Mouse (Mus musculus) forebrain, embryonic 15.5 days (tissue): ENCODE measurements at regions not wholly inside any gene's neighbourhood (a gene's known extent, or its start where the extent isn't known, plus 50 kb on each side); places are given as distances from the start of the nearest gene placed in this dataset.

ENCODE experiments used
- ATAC-seq: fragments of 200-750 bp; cut with Nextera tagmentation; replicated peaks from 2 replicates; pipeline ENCODE4 v1.8.0; 2017; ENCODE audit warnings: mild to moderate bottlenecking, moderate TSS enrichment, moderate library complexity
- H3K27ac ChIP-seq: fragments of 300-500 bp; sonication (generic); replicated peaks from 2 replicates; pipeline ENCODE4 v1.5.1; 2015; ENCODE audit warnings: mild to moderate bottlenecking, inconsistent platforms
- H3K27me3 ChIP-seq: fragments of 300-500 bp; sonication (generic); 2 replicates; pipeline ENCODE4 v1.6.1; 2015; ENCODE audit warnings: inconsistent platforms
- H3K36me3 ChIP-seq: fragments of 300-500 bp; sonication (generic); 2 replicates; pipeline ENCODE4 v1.6.1; 2015; ENCODE audit warnings: mild to moderate bottlenecking, inconsistent platforms
- H3K4me1 ChIP-seq: fragments of 300-500 bp; sonication (generic); 2 replicates; pipeline ENCODE4 v1.6.1; 2015; ENCODE audit warnings: inconsistent platforms
- H3K4me2 ChIP-seq: fragments of 300-500 bp; sonication (generic); replicated peaks from 2 replicates; pipeline ENCODE4 v1.6.1; 2015; ENCODE audit warnings: mild to moderate bottlenecking, inconsistent platforms
- H3K4me3 ChIP-seq: fragments of 300-500 bp; sonication (generic); 2 replicates; pipeline ENCODE4 v1.5.1; 2015; ENCODE audit warnings: mild to moderate bottlenecking, inconsistent platforms
- H3K9ac ChIP-seq: fragments of 300-500 bp; sonication (generic); replicated peaks from 2 replicates; pipeline ENCODE4 v1.6.1; 2015; ENCODE audit warnings: mild to moderate bottlenecking, inconsistent platforms
- H3K9me3 ChIP-seq: fragments of 300-500 bp; sonication (generic); 2 replicates; pipeline ENCODE4 v1.6.1; 2016; ENCODE audit warnings: inconsistent platforms
- WGBS: fragments of 180-500 bp; shearing (Covaris S2); methylation state at CpG from one replicate; pipeline ENCODE4 v1.1.7; 2015; ENCODE audit warnings: mixed read lengths; 5-methylcytosine and 5-hydroxymethylcytosine counted together

- H3K27me3 ChIP-seq = no peaks in the 10 kb centered on the region
- no peak overlapping the region for H3K4me2 ChIP-seq
- H3K9ac ChIP-seq = no peak overlapping the region
- H3K4me3 ChIP-seq = no peak overlapping the region
- no peak for ATAC-seq
- 82% methylated on average over 7 of the region's 7 CpGs for WGBS
- no peaks in the 10 kb centered on the region for H3K9me3 ChIP-seq
- no peaks in the 10 kb centered on the region for H3K4me1 ChIP-seq
- H3K27ac ChIP-seq = no peak overlapping the region
- H3K36me3 ChIP-seq = no peaks in the 10 kb centered on the region
Measured at GRCm38 (mm10) chr9:88207378-88207777, 119.6 kb upstream of the Nt5e start.

- Histone ChIP-seq H3K4me3 (no peak overlapping the region), H3K4me2 (no peak overlapping the region), H3K9me3 (no peaks in the 10 kb centered on the region), H3K4me1 (no peaks in the 10 kb centered on the region), H3K36me3 (no peaks in the 10 kb centered on the region), H3K27me3 (no peaks in the 10 kb centered on the region), H3K9ac (no peak overlapping the region), H3K27ac (no peak overlapping the region)
- no peak for ATAC-seq
Measured at GRCm38 (mm10) chr9:88208022-88208421, 119.0 kb upstream of the Nt5e start.

DNA sequence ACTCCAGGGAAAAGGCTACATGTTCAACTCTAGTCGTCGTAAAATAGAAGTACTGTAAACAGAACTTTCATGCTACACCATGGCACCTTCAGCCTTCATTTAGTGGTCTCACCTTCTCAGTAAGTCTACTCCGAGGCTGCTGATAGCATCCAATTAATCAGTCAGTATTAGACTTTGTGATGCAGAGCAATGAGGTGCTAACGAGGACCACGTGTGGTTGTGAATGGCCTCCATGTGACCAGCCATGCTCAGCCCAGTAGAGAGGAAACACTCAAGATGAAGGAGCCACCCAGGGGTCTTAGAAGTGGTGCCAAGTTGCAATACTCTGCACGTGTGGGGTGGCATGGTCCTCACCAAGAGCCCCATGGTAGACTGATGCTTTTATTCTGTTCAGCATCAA is 112.2 kb upstream of the Nt5e start:
- H3K27ac ChIP-seq = no peak overlapping the region
- ATAC-seq = no peak
- 48% methylated on average over 6 of the region's 6 CpGs for WGBS
- no peaks in the 10 kb centered on the region for H3K9me3 ChIP-seq
- H3K4me3 ChIP-seq = no peak overlapping the region
- no peak overlapping the region for H3K9ac ChIP-seq
- H3K4me1 ChIP-seq = no peaks in the 10 kb centered on the region
- H3K4me2 ChIP-seq = no peak overlapping the region
- no peaks in the 10 kb centered on the region for H3K36me3 ChIP-seq
- no peaks in the 10 kb centered on the region for H3K27me3 ChIP-seq

DNA sequence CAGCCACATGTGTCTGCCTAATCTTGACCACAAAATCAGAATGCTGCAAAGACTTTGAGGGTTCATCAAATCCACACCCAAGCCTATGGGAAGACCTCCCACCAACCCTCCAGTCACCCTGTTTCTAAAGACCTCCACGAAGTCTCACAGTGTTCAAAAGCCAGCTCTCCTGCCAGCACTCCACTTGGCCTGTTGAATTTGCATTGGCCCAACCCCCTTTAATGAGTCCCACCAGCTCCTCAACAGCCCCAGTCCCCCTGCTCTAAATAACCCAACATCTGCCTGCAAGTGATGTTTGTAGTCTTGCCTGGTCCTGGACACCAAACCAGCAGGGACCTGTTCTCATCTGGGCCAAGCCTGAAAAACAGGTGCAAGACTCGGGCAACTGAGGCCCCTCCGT is 106.6 kb upstream of the Nt5e start:
- no peaks in the 10 kb centered on the region for H3K36me3 ChIP-seq
- 78% methylated on average over 3 of the region's 3 CpGs for WGBS
- no peak overlapping the region for H3K9ac ChIP-seq
- H3K4me3 ChIP-seq = no peak overlapping the region
- H3K9me3 ChIP-seq = no peaks in the 10 kb centered on the region
- H3K27ac ChIP-seq = no peak overlapping the region
- no peak overlapping the region for H3K4me2 ChIP-seq
- no peaks in the 10 kb centered on the region for H3K4me1 ChIP-seq
- H3K27me3 ChIP-seq = no peaks in the 10 kb centered on the region
- ATAC-seq = no peak

- Histone ChIP-seq H3K27me3 (no peaks in the 10 kb centered on the region), H3K4me3 (no peak overlapping the region), H3K9ac (no peak overlapping the region), H3K4me1 (no peaks in the 10 kb centered on the region), H3K36me3 (no peaks in the 10 kb centered on the region), H3K9me3 (no peaks in the 10 kb centered on the region), H3K4me2 (no peak overlapping the region), H3K27ac (no peak overlapping the region)
- 82% methylated on average over 14 of the region's 14 CpGs for WGBS
- ATAC-seq = no peak
Measured at GRCm38 (mm10) chr9:88221276-88221675, 105.7 kb upstream of the Nt5e start.

GRCm38 (mm10) chr9:88221850-88222353 is 105.1 kb upstream of the Nt5e start:
- Histone ChIP-seq H3K4me2 (no peak overlapping the region), H3K27ac (no peak overlapping the region), H3K36me3 (no peaks in the 10 kb centered on the region), H3K4me3 (no peak overlapping the region), H3K9ac (no peak overlapping the region), H3K9me3 (no peaks in the 10 kb centered on the region), H3K27me3 (no peaks in the 10 kb centered on the region), H3K4me1 (no peaks in the 10 kb centered on the region)
- 0 out of 2 replicates have a peak, but pooled peaks have one; percentile 53 for ATAC-seq
- 27% methylated on average over 7 of the region's 7 CpGs for WGBS

GRCm38 (mm10) chr9:88237126-88237525 is 89.9 kb upstream of the Nt5e start:
- no peak overlapping the region for H3K4me3 ChIP-seq
- peaks cover 2% of the 10 kb centered on the region; the same call in 1 of the 2 replicates for H3K4me1 ChIP-seq
- no peaks in the 10 kb centered on the region for H3K9me3 ChIP-seq
- ATAC-seq = no peak
- H3K9ac ChIP-seq = no peak overlapping the region
- H3K36me3 ChIP-seq = no peaks in the 10 kb centered on the region
- no peaks in the 10 kb centered on the region for H3K27me3 ChIP-seq
- 70% methylated on average over 2 of the region's 2 CpGs for WGBS
- no peak overlapping the region for H3K4me2 ChIP-seq
- no peak overlapping the region for H3K27ac ChIP-seq

GRCm38 (mm10) chr9:88238346-88238745 is 88.7 kb upstream of the Nt5e start:
- Histone ChIP-seq H3K9me3 (no peaks in the 10 kb centered on the region), H3K4me2 (no peak overlapping the region), H3K27ac (no peak overlapping the region), H3K36me3 (no peaks in the 10 kb centered on the region), H3K4me1 (peaks cover 2% of the 10 kb centered on the region; the same call in 1 of the 2 replicates), H3K4me3 (no peak overlapping the region), H3K27me3 (no peaks in the 10 kb centered on the region), H3K9ac (no peak overlapping the region)
- 56% methylated on average over 5 of the region's 5 CpGs for WGBS
- ATAC-seq = no peak

DNA sequence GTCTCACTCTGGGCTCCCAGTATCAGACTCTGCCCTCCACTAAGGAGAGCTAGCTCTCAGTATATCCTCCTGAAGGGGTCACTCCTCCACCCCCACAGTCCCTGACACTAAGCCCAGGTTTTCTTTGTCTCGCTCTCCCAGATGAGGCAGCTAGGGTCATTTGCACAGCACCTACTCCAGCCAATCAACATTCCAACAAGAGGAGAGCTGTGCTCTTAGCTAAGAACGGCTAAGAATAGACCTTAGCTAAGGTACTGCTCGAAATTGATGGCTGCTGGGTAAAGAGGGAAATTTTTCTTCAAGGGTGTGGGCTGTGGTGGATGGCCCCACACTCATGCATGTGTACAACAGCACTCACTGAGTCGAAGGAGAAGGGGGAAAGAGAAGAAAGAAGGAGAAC is 86.3 kb upstream of the Nt5e start:
- Histone ChIP-seq H3K27me3 (no peaks in the 10 kb centered on the region), H3K36me3 (no peaks in the 10 kb centered on the region), H3K4me3 (no peak overlapping the region), H3K9me3 (no peaks in the 10 kb centered on the region), H3K4me2 (peak overlapping the region; percentile 36; the same call in 1 of the 2 replicates), H3K27ac (no peak overlapping the region), H3K9ac (no peak overlapping the region), H3K4me1 (peaks cover 2% of the 10 kb centered on the region; the same call in 1 of the 2 replicates)
- 25% methylated on average over 4 of the region's 4 CpGs for WGBS
- ATAC-seq = no peak; the same call in 1 of the 2 replicates

DNA sequence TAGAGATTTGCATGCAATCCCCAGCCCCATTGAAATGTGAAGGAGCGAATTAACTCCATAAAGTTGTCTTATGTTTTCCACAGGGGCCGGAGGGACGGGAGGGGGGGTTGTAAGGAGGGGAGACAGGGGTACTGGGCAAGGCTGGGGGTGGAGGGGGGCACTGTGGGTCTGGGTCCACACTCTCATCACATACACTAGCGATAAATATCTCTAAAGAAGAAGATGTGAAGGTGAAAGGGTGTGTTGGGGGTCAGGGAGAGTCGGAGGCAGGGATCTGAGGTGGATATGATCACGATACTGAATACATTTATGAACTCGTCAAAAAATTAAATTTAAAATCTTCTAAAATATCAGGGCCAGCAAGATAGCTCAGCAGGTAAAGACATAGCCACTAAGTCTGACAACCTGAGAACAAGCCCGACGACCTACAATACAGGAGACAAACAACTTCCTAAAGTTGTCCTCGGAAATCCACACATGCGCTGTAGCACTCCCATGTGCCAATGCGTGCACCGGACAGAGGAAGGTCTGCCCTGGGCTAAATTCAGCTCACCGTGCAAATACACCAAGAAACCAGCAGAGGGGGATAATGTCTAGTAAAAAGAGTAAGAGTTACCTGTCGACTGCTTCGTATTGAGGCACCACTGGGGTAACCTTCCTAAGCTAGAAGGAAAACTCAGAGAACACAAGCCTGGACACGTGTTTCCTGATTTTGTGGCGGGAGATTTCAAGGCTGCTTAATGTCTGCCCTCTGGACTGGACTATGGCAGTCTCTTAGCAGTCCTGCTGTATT is 85.6 kb upstream of the Nt5e start:
- peak overlapping the region; percentile 27 for H3K4me3 ChIP-seq
- no peaks in the 10 kb centered on the region for H3K36me3 ChIP-seq
- no peaks in the 10 kb centered on the region for H3K27me3 ChIP-seq
- 5% methylated on average over 18 of the region's 18 CpGs for WGBS
- ATAC-seq = peak; percentile 90
- H3K4me1 ChIP-seq = peaks cover 2% of the 10 kb centered on the region; the same call in 1 of the 2 replicates
- H3K27ac ChIP-seq = no peak overlapping the region
- peak overlapping the region; percentile 36 for H3K4me2 ChIP-seq
- no peak overlapping the region for H3K9ac ChIP-seq
- no peaks in the 10 kb centered on the region for H3K9me3 ChIP-seq

DNA sequence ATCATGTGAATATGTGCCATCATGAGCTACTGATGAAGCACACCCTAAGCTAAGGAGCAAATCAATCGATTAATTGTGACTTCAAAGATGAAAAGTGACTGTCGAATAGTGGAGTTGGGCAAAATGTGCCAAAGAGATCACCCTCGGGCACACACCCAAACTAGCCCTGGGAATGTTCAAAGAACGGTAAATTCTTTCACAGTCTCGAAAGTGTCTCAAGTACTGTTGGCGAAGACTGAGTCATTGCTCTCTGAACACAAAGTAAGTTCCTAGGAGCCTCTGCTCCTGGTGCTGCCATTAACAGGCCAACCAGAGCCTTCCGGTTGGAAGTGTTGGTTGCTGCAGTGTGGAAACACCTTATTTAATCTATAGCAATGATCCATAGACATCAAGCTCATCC is 84.5 kb upstream of the Nt5e start:
- Histone ChIP-seq H3K4me1 (peaks cover 2% of the 10 kb centered on the region; the same call in 1 of the 2 replicates), H3K27me3 (no peaks in the 10 kb centered on the region), H3K4me3 (no peak overlapping the region), H3K4me2 (no peak overlapping the region), H3K27ac (no peak overlapping the region), H3K9me3 (no peaks in the 10 kb centered on the region), H3K9ac (no peak overlapping the region), H3K36me3 (no peaks in the 10 kb centered on the region)
- no peak for ATAC-seq
- 90% methylated on average over 7 of the region's 7 CpGs for WGBS

GRCm38 (mm10) chr9:88244492-88244891 is 82.5 kb upstream of the Nt5e start:
- Histone ChIP-seq H3K4me2 (no peak overlapping the region), H3K36me3 (no peaks in the 10 kb centered on the region), H3K4me1 (peaks cover 2% of the 10 kb centered on the region; the same call in 1 of the 2 replicates), H3K27me3 (no peaks in the 10 kb centered on the region), H3K9ac (no peak overlapping the region), H3K9me3 (no peaks in the 10 kb centered on the region), H3K4me3 (no peak overlapping the region), H3K27ac (no peak overlapping the region)
- ATAC-seq = no peak
- 63% methylated on average over 3 of the region's 3 CpGs for WGBS

DNA sequence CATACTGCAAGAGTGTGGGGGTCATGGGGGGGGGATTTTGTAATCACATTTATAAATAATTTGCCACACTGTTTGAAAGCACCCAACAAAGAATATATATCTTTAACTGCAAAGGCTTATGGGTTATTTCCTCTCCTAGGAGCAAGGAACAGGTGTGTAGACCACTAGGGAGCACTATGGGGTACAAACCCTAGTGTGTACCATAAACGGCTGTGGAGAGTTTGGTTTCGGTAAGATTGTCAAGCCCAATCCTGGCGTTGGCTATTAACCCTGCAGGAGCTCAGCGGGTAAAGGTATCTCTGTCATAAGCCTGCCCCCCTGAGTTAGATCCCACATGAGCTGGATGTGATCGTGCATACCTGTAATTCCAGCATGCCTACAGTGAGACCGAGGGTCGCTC is 71.0 kb upstream of the Nt5e start:
- Histone ChIP-seq H3K4me2 (no peak overlapping the region), H3K27me3 (no peaks in the 10 kb centered on the region), H3K9ac (no peak overlapping the region), H3K27ac (no peak overlapping the region), H3K4me3 (no peak overlapping the region), H3K9me3 (no peaks in the 10 kb centered on the region), H3K36me3 (no peaks in the 10 kb centered on the region), H3K4me1 (no peaks in the 10 kb centered on the region)
- ATAC-seq = no peak
- WGBS = 78% methylated on average over 7 of the region's 7 CpGs
